Mouse (Mus musculus) neural tube, embryonic 10.5 days (tissue): ENCODE data around the gene Morc1.
A peak's percentile ranks its signal among the peaks of the same experiment; 100 is the strongest.

Source experiments
- DNase-seq: peaks from one replicate; pipeline ENCODE4 v3.0.0-alpha.2; 2017; ENCODE audit warnings: low spot score; ENCODE audit errors: extremely low spot score

Gene Morc1

DNA sequence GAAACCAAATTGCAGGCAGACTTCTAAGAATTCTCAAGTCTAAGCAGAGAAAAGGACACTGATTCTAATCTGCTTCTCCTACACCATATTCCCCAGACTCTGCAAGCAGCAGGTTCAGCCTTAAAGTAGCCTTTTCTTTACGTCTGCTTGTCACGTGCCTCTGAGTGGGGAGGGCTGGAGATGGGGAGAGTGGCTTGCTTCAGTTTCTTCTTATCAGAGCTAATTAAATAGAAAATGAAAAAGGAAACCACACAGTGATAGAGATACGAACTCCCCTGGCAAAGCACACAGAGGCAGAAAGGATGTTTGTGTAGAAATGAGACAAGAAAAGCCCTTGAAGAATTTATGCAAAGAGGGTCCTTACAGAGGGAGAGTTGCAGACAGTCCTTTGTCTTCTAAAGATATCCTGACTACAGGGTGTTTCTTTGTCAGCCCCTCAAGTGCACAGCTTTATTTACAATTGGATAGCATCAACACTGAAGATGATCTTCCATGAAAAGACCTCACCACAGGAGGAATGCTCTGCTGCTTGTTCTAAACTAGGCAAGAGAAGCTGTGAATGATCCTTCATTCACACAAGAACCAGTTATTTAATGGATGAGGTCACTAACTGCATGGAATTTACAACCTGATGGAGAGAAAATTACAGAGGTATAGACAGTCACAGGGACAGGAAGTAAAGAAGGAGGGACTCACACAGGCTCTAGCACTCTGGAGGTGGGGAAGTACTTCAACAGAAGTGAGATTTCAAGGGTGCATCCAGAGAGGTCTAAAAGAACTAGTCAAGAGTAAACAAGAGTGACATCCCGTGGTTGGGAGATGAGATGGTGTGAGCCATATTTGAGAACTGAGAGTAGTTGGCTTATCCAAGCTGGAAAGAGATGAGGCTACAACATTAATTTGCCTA lies 44.1 kb downstream of the Morc1 start:
- DNase-seq: no peak

DNA sequence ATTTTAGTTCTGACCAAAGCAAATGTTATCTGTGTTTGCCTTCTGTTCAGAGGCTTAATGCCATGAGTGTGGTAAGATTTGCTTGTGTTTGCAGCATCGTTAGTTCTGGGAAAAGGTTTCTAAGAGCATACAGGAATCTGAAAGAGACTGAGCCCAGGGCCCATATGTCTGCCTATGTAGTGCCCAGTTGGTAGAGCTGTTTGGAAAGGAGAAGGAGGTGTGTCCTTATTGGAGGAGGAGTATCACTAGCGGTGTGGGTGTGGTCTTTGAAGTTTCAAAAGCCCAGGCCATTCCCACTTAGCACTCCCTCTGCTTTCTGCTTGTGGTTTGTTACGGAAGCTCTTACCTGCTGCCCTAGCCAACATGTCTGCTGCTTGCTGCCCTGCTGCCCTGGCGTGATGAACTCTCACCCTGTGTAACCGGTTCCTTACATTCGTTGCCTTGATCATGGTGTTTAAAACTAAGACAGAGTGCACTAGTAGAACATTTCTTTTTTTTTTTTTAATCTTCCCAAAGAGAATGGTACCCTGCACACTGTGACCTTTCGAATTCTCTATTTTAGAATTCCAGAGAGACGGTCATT lies 48.3 kb downstream of the Morc1 start:
- no peak for DNase-seq

DNA sequence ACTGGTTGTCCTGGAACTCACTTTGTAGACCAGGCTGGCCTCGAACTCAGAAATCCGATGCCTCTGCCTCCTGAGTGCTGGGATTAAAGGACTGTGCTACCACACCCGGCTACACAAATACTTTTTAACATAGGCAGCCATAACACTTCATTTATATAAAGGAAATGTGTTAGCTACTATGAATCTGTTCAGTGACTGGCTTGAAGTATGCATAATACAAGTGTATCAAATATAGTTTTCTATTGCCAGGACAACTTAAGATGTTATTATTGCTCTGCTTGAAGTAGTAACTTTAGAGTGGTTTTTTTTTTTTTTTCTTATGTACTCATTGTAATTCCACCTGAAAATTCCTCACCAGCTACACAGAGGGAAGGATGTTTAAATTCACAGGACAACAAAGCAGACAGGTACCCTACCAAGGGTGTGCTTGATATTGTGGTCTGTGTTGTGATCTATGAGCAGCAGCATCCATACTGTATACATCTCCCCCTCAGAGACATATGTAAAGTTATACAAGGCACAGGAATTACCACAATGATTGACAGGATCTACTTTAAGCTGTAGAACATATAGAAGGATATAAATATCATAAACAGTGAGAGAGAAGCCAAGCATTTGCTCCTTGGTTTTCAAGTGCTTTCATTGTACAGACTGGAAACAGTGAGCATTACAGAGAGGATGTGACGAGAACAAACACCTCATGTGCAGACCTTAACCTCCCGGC lies 85.9 kb downstream of the Morc1 start:
- no peak for DNase-seq

DNA sequence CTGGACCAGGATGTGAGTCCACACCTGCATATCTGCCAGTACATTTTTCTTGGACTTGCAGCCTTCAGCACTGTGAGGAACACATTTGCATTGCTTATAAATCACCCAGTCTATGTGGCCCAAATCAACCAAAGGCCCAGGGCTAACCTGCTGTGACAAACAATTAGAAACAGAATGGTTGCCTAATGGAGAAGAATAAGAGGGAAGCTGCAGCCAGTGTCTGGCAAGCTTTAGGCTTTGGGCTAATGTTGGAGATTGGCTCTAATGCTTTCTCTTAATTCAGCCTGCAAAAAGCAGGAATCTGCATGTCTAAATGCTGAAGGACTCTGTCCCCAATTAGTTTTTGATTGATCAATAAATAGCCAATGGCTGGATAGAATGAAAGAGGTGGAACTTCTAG lies 88.5 kb downstream of the Morc1 start:
- DNase-seq: no peak

DNA sequence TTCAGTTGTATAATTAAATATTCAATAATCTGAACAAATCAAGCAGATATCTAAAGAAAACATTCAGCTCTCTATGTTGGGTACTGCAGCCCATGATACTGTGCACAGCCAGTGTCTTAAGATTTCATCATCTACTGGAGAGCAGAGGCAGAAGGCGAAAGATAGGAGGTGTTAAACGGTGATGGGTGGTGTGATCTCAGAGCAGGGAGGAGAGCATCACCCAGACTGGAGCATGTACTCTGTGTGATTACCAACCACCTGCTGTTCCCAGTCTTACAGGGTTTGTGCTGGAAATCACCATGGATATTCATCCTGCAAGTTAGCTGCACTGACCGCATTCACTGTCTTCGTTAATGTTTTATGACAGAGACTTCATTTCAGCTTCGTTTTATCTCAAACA lies 106.1 kb downstream of the Morc1 start:
- DNase-seq: no peak

DNA sequence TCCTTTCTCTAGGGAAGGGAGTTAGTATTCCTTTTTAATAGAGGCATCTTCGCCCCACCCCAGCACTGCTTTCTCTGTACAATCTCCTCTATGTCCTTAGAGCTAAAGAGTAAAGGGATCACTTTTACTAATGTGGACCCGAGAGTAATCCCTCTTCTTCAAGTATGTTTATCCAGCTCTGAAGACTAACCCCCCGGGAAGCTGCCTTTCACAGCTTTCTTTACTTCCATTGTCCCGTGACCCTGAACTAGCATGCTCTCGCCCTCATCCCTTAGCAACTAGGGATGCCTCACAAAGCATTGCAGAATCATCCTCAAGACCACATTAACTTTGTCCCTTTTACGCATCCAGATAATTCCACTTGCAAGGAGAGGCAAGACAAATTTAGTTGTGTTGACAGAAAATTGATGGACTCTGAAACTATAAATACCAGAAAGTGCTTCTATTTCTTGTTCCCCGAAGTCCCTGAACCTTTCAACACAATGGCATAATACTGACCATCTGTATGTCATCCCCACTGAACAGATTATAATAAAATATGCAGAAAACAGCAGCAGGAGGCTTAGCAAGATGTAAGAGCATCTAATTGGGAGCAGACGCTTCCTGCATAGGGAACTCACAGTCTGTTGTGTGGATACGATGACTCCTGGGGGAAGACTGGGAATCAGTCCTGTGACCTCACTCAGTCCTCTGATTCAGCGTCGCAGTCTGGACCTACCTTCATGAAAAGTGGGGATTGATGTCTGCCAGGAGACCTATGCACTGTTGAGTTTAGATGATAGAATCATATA lies 131.4 kb downstream of the Morc1 start:
- peak; percentile 34 for DNase-seq

DNA sequence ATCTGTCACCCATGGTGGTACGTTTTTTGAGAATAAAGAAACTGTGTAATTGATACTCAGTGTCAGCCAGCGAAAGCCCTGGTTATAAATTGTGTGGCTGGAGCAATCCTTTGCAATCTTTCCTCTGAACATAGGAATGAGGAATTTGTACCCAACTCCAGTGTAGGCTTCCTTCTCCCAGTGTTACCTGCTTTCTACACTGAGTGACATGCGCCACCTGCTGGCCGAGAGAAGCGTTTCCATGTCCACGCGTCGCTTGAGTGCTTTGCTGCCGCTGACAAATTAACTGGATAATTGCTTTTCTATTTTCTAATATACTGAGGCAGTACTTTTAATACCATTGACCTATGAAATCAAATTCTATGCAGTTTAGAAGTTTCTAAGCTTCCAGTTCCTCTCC lies 139.3 kb downstream of the Morc1 start:
- DNase-seq: peak; percentile 74

DNA sequence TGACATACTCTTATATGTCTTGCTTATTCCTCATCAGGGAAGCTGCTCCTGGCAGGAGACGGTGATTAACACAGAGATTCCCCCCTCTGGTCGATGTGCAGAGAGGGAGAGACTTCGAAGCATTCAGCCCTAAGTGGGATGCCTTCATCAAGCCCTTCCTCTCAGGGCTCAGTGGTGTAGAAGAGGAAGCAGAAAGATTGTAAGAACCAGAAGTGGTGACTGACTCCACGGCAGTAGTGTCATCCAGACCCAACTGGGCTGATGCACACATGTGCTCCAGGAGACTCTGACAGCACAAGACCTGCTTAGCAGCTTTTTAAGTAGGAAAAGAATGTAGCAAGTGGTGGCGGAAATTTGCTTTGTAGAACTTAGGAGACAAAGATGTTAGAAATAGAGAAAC lies 143.0 kb downstream of the Morc1 start:
- DNase-seq: no peak

DNA sequence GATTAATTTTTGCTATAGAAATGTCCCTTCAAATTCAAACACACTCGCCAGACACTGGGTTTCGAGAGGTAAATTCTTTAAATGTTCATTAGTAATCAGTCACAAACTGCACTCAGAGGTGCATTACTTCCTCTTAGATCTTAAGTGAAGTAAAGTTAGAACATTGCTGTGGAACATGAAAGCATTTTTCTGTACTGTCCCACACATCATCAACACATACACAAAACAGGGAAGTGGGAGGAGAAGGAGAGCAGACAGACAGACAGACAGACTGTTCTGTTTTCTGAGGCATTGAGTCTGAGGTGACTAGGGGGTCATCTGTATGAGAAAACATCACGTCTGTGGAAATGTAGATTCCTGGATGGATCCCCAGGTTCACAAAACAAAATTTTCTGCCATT lies 143.5 kb downstream of the Morc1 start:
- DNase-seq: no peak

DNA sequence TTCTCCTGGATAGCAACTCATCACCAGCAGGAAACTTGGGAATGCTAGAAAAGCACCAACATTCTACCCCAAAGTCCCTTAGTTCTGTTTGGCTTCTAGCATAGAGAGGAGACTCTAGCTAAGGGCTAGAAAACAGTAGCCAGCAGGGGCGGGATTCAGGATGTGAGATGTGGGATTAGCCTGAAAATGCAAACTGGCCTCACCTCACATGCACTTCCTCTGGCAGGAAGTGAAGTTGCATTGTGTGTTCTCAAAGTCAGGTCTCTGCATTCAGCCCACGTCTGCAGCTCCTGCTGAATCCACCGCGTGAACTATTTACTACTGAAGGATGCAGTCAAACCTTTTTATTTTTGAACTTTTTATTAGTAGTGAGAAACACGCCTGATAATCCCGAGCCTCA lies 154.3 kb downstream of the Morc1 start:
- no peak for DNase-seq

DNA sequence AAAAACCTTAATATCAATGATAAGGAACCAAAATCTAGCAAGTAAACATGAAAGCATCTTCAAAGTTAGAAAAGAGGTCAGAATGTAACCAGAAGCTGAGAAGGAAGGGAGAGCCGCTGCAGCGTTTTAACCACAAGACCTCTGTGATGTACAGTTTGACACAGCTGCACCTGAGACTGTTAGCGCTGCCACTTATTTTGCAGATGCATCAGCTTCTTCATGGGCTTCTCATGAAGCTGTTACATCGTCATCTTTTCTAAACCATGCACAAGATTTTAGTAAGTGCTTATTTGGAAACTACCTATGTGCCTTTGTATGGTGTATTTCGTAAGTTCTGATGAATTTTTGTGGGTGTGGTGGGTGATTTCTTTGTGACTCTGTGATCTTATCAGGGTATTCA lies 163.4 kb downstream of the Morc1 start:
- DNase-seq: no peak

DNA sequence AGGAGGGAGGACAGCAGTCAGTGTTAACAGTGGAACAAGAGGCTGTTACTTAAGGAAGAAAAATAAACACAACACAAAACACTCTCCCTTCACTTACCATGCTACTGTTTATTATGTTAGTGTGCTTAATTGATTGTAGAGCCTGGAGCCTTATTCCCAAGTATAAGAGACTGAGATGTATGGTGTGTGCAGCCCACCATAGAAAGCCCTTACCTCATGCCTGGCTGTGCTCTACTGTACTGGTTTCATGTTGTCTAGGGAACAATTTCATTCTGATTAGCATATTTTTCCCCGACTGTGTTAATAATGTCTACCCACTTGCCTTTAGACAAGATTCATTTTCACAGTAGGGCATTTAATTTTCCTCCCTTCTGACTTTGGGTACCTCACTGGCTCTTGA lies 164.2 kb downstream of the Morc1 start:
- no peak for DNase-seq

DNA sequence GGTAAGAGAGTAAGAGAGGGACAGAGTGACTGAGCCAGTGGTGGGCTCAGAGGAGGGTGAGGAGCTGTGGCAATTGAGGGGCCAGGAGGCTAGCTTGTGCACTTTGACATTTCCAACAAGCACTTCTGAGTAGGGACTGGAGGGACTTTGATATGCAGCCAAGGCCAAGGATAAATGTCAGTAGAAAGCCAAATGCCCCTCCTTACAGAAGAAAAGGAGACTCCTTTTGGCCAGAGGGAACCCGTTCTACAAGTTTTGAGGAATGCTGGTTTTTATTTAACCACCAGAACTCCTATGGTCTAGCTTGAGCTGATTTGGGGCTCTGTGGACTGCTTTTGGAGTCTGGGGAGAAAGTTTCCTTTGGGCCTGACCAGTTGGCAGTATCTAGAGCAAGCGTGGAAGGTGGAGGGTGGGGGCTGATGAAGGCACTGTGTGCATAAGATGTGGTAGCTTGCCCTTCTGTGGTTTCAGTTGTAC lies 172.7 kb downstream of the Morc1 start:
- no peak for DNase-seq

DNA sequence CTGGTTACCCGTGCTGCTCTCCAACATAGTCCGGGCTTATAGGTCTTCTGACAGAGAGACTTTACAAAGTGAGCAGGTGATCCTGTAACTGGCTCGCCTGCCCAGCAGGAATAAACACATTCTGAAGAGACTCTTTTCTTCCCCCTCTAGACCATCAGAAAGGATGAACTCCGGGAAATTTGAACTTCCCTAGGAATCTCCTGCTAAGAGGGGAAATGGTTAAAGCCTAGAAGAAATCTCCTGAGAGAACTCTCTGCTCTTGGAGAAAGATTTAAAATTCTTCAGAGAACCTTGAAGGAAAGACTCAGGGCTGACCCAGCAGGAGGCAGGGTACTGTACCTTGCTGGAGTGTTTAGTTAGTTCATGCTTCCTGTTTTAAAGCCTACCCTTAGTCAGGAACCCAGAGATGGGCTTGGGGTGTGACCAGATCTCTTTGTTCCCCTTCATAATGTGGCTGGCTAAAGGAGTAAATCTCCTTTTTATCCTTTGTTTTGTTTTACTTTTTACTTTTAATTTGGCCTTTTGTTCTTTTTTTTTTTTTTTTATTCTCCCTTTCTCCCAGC lies 175.5 kb downstream of the Morc1 start:
- DNase-seq: no peak

DNA sequence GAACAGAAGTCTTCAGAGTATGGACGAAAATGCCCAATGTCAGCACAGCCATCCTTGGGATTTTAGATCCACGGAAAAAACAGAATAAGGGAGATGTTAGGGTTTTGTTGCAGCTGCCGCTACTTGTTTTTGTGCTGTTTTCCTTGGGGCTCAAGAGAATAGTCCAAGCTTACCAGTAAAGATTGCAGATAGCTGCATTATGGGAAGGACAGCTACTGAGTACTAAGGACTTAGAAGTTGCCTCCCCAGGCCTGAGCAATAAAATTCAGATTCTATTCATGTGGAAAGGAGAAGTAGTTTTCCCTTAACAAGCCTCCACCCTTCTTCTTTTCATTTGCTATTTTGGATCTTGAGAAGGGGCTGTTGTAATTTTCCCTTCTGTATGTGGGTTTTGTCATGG lies 177.2 kb downstream of the Morc1 start:
- no peak for DNase-seq

DNA sequence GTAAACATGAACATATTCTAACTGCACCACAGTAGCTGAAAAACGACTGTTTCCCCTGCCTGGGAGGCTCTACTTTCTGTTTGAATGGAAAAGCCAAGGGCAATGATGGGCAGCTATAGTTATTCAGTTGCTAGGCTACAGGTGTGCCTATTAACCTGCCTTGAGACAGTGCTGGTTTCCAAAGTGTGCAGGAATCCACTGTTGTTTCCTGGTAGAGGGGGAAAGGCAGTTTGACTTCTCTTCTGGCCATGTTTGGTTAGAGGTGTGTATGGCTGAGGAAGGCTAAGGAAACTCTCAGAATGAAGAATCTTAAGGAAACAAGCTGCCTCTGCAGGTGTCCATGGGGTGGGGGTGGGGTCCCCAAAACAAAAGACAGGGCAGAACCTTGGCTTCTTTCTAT lies 179.8 kb downstream of the Morc1 start:
- DNase-seq: no peak

DNA sequence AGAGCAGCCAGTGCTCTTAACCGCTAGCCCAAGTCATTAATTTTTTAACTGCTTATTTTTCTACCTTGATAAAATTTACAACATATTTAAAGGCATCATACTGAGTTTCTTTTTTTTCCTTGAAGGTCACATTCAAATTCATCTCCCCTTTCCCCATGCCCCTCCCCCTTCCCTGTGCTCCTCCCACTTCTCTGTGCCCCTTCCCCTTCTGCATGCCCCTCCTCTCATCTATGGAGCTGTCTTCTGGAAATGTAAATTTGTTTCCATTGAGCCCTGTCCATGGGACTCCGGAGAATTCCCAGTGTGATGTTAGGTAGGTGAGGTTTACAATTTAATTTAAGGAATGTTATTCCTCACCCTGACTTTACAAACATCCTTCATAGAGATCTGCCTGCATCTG lies 180.4 kb downstream of the Morc1 start:
- no peak for DNase-seq

DNA sequence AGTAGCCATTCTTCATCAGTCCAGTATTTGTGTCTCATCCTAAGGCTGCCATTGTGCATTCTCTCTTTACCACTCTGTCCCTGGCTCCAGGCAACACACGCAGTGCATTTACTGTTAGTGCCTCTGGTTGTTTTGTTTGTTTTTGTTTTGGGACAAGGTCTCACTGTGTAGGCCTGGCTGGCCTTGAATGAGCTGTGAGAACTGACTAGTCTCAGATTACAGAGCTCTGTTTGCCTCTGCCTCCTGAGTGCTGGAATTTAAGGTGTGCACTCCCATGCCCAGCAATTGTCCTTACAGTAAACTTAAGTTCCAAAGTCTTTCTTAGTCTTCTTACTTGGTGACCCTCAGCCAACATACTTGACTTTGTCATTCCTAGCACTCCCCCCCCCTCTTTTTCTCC lies 182.7 kb downstream of the Morc1 start:
- no peak for DNase-seq

DNA sequence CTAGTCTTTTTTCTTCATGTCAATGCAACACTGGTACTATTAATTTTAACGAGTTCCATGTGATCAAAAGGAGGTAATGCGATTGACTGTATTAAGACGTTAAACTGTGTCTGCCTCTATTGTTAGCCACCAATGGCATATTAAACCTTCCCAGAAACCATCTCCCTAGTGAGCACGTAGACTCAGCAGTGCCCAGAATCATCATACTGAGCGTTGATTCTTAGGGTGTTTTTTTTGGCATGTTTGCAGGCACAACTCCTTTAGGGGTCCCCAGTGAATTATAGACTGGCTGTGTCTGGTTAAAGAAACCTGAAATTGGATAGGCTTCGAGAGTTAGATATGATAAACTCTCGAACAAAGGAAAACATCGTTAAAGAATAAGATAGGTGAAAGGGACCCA lies 189.5 kb downstream of the Morc1 start:
- no peak for DNase-seq

DNA sequence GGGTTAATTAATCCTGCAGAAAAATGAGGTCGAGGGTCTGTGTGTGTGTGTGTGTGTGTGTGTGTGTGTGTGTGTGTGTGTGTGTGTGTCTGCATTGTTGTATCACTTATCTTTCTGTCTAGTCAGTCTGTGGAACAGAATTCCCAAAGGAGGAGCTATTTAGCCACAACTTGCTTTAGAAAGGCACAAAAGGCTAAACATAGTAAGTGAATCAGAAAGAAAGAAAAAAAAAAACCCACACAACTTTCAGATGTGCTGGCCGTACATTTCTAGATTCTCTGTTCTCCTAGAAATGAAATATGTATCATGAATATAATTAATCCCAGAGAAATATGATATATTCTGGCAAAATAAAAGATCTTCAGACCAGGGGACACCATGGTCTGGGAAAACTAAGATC lies 190.0 kb downstream of the Morc1 start:
- DNase-seq: no peak

DNA sequence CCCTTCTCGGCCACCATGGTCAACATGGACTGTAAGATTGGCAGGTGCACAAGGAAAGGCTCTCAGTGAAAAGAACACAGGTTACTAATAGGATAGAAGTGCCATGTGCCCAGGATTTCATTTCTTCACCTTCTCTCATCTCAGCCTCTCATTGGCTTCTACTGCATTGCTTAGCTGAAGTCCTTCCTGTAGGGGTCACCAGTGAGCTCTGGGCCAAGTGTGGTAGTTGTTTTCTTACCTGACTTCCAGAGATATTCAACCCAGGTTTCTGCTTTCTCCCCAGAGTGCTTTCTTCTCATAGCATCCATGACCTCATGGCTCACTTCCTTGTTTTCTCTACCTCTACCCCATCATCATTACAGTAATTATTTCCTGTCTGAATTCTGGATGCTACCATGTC lies 192.4 kb downstream of the Morc1 start:
- no peak for DNase-seq
